Mouse (Mus musculus) right cerebral cortex, postnatal 36 days (tissue): ENCODE results near the gene Tns3.

Experiments
- DNase-seq, 2 experiments: peaks; one replicate each; pipeline ENCODE4 v3.0.0; 2022; ENCODE audit warnings: low spot score in 2 of 2, mixed read lengths in 1 of 2

The Tns3 gene

GRCm38 (mm10) chr11:8664393-8664743 lies at the start of gene Tns3:
Tns3 (minus strand) TSS chr11:8664535.
- DNase-seq: no peak

GRCm38 (mm10) chr11:8706246-8707041 lies 42.1 kb upstream of the Tns3 start:
- no peak for DNase-seq

- DNase-seq: no peak
Observed at GRCm38 (mm10) chr11:8705156-8705555, 40.8 kb upstream of the Tns3 start.

GRCm38 (mm10) chr11:8703876-8704275 lies 39.5 kb upstream of the Tns3 start:
- no peak for DNase-seq

GRCm38 (mm10) chr11:8702532-8702886 lies 38.2 kb upstream of the Tns3 start:
- no peak for DNase-seq

GRCm38 (mm10) chr11:8701845-8702531 lies 37.7 kb upstream of the Tns3 start:
- DNase-seq: no peak

- no peak for DNase-seq
Observed at GRCm38 (mm10) chr11:8701400-8701799, 37.1 kb upstream of the Tns3 start.

GRCm38 (mm10) chr11:8700641-8701221 lies 36.4 kb upstream of the Tns3 start:
- no peak for DNase-seq

- DNase-seq: no peak
Observed at GRCm38 (mm10) chr11:8699777-8700176, 35.4 kb upstream of the Tns3 start.

- no peak for DNase-seq
Observed at GRCm38 (mm10) chr11:8697670-8698069, 33.3 kb upstream of the Tns3 start.

- no peak for DNase-seq
Observed at GRCm38 (mm10) chr11:8694096-8694495, 29.8 kb upstream of the Tns3 start.

- no peak for DNase-seq
Observed at GRCm38 (mm10) chr11:8692536-8693471, 28.5 kb upstream of the Tns3 start.

- no peak for DNase-seq
Observed at GRCm38 (mm10) chr11:8692162-8692535, 27.8 kb upstream of the Tns3 start.

- no peak for DNase-seq
Observed at GRCm38 (mm10) chr11:8691605-8692004, 27.3 kb upstream of the Tns3 start.

- no peak for DNase-seq
Observed at GRCm38 (mm10) chr11:8690633-8691032, 26.3 kb upstream of the Tns3 start.

GRCm38 (mm10) chr11:8689515-8689914 lies 25.2 kb upstream of the Tns3 start:
- no peak for DNase-seq

- DNase-seq: no peak
Observed at GRCm38 (mm10) chr11:8688907-8689306, 24.6 kb upstream of the Tns3 start.

GRCm38 (mm10) chr11:8686501-8686900 lies 22.2 kb upstream of the Tns3 start:
- no peak for DNase-seq

- DNase-seq: no peak
Observed at GRCm38 (mm10) chr11:8686061-8686460, 21.7 kb upstream of the Tns3 start.

- DNase-seq: no peak
Observed at GRCm38 (mm10) chr11:8685195-8685594, 20.9 kb upstream of the Tns3 start.

- DNase-seq: no peak
Observed at GRCm38 (mm10) chr11:8684262-8684661, 19.9 kb upstream of the Tns3 start.

GRCm38 (mm10) chr11:8681356-8681755 lies 17.0 kb upstream of the Tns3 start:
- no peak for DNase-seq
